In the genomic region with DNA sequence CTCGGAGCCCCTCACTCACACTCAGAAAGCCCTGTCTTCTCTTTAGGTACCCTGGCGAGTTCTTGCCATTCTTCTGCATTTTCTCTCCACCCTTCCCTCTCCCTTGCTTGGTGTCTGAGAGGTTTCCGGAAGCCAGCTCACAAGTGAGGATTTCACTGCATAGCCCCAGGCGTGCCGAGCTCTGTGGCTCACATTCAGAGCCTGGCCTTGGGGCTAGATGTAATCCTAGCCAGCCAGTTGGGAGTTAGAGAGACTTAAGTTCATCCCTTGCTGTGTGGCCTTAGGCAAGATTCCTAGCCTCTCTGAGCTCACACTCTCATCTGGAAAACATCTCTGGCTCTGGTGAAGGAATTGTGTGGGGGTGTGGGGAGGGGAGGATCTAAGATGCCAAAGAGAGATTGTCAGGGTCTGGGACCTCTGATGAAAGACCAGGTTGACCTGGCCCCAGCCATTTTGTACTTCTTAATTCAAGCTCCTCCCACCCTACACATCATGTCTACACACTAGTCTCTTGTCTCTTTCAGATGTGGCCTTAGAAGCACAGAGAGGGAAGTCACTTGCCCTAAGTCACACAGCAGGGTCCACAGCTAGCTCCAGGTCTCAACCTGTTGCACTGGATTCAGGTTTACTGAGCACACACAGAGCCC, we compare ENCODE assay signal across 13 mouse cellular contexts.
A peak's percentile ranks its signal among the peaks of the same experiment; 100 is the strongest.
DNase-seq lines count a peak whose midpoint lies in the region; ATAC-seq lines count a peak whose summit lies in the region.
"Had no signal": no experiment of that assay in that cellular context is flagged by ENCODE, and none has a peak within 500 bp of the region (broad histone marks: within the 10 kb centered on the region; RNA-seq: fewer than 3 reads in every experiment).

No protein-coding gene starts in this region.

- peaks cover 23% of the 10 kb centered on the region for H3K36me3 ChIP-seq in megakaryocyte, embryonic 14.5 days (replicated peaks; ENCODE audit: low read length)
- no peaks in the 10 kb centered on the region for H3K36me3 ChIP-seq in liver, embryonic 13.5 days
- H3K36me3 ChIP-seq: limb, embryonic 12.5 days had no signal

- peaks cover 100% of the 10 kb centered on the region for H3K4me1 ChIP-seq in megakaryocyte, embryonic 14.5 days
- peaks cover 75% of the 10 kb centered on the region for H3K4me1 ChIP-seq in liver, embryonic 13.5 days (replicated peaks)

- peak overlapping the region; percentile 66; the same call in 1 of the 2 replicates for H3K4me2 ChIP-seq in liver, embryonic 13.5 days

- H3K4me3 ChIP-seq in megakaryocyte, embryonic 14.5 days (replicated peaks), result peak overlapping the region; percentile 91
- H3K4me3 ChIP-seq in liver, embryonic 13.5 days (replicated peaks), result no peak overlapping the region
- H3K4me3 ChIP-seq: limb, embryonic 12.5 days had no signal

- DNase-seq in CD4-positive, CD25-positive, alpha-beta regulatory T cell, adult 2 months (ENCODE audit: low read depth, low spot score), result peak; percentile 18
- peak; percentile 95 for DNase-seq in R1 (ENCODE audit: low read depth, low spot score)
- no peak for DNase-seq in liver, embryonic 13.5 days
- no peak for DNase-seq in right cerebral cortex, postnatal 10 days (ENCODE audit: low spot score in 2 of 2)
- no peak for DNase-seq in left cerebral cortex, adult 18-20 months (ENCODE audit: low spot score in 2 of 2)
- DNase-seq: cerebellum, postnatal 14 days; heart, adult 11 months; heart, postnatal 36 days; lung, postnatal 14 days had no signal

- 13% methylated on average over 5 of the region's 5 CpGs for WGBS in liver, embryonic 13.5 days (ENCODE audit: insufficient replicate concordance)

- peaks cover 13% of the 10 kb centered on the region for H3K9me3 ChIP-seq in megakaryocyte, embryonic 14.5 days
- H3K9me3 ChIP-seq in liver, embryonic 13.5 days (replicated peaks), result peaks cover 4% of the 10 kb centered on the region; the same call in 1 of the 2 replicates
- H3K9me3 ChIP-seq: limb, embryonic 12.5 days had no signal

- no peak overlapping the region for H3K9ac ChIP-seq in liver, embryonic 13.5 days
- H3K9ac ChIP-seq: limb, embryonic 12.5 days had no signal

- peak overlapping the region; percentile 51; the same call in 1 of the 2 replicates for H3K27ac ChIP-seq in liver, embryonic 13.5 days

- H3K27me3 ChIP-seq in megakaryocyte, embryonic 14.5 days (replicated peaks), result no peaks in the 10 kb centered on the region
- no peaks in the 10 kb centered on the region for H3K27me3 ChIP-seq in liver, embryonic 13.5 days
- H3K27me3 ChIP-seq: limb, embryonic 12.5 days had no signal

- no peak for ATAC-seq in CD4-positive, CD25-positive, alpha-beta regulatory T cell, adult 4 months
- no peak for ATAC-seq in megakaryocyte, adult 5-6 weeks (ENCODE audit: poor library complexity, severe bottlenecking)
- no peak for ATAC-seq in liver, embryonic 13.5 days (ENCODE audit: low read depth)

Comparison
In these comparisons a context has a peak if more than half of its experiments do, and no peak if none do; other contexts are left out.
1. DNase-seq: peak in CD4-positive, CD25-positive, alpha-beta regulatory T cell, adult 2 months (single experiment) and R1 (single experiment); none in liver, embryonic 13.5 days (single experiment), right cerebral cortex, postnatal 10 days (0 of 2) and left cerebral cortex, adult 18-20 months (0 of 2).